Mouse (Mus musculus) layer of hippocampus, adult 9-11 months (tissue): ENCODE measurements around the gene Olfr1222.
"Not testable (repeated sequence)": the region's sequence is repeated elsewhere in the genome, so short reads cannot be mapped to it uniquely, and the experiment has no call there.

Source experiments
- DNase-seq: peaks from one replicate; pipeline ENCODE4 v3.0.0; 2022

The Olfr1222 gene

DNA sequence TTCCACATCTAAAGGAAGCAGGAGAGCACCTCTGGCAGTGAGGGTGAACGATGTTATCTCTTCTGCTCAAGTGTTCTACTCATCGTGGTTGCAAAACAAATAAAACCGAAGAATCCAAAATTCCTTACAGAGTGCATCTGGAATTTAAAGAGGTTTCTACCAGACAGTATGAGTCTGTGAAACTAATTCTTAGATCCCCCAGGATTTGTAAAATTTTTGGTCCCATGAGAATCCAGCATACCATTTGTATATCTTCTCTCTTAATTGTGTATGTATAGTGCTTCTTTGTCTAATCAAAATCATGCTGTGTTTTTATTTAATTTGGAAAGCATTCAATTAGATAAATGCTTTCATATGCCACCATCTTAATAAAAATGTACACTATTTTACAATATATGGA is at the start of gene Olfr1222:
Gene Olfr1222, minus strand, starts transcription at position 101 of the 400 bp plus-strand sequence.
- DNase-seq, result no peak

- DNase-seq, result no peak
Measured at GRCm38 (mm10) chr2:89174569-89174968, 41.7 kb upstream of the Olfr1222 start, which contains the start of gene Olfr1225. Gene Olfr1225 (minus strand): TSS chr2:89174669.

DNA sequence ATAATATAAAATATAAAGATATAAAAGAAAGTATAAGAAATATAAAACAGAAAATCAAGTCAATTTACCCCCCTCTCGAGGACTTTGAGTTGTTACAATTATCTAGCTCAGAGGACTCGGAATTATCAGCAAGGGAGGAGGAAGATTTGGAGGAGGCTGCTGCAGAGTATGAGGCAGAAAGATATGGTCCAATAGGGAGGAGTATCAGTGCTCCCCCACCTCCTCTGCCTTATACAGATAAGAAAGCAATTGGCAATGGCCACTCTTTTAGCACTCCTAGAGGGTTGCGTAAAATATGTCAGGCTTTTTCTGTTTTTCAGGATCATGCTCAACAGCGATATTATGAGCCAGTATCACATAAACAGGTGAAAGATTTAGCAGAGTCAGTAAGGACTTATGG is 31.9 kb upstream of the Olfr1222 start:
- DNase-seq, result not testable (repeated sequence)

GRCm38 (mm10) chr2:89163991-89164390 is 31.1 kb upstream of the Olfr1222 start, which contains the start of gene Olfr1224-ps1:
Gene Olfr1224-ps1 (minus strand): TSS chr2:89164091.
- DNase-seq, result not testable (repeated sequence)

GRCm38 (mm10) chr2:89151460-89151859 is 18.6 kb upstream of the Olfr1222 start, which contains the start of gene Olfr1223:
Gene Olfr1223 (minus strand): TSS chr2:89151560.
- DNase-seq, result no peak

- no peak for DNase-seq
Measured at GRCm38 (mm10) chr2:89117183-89117582, 15.7 kb downstream of the Olfr1222 start, which contains the start of gene Olfr1221. Gene Olfr1221 (minus strand): TSS chr2:89117283.

DNA sequence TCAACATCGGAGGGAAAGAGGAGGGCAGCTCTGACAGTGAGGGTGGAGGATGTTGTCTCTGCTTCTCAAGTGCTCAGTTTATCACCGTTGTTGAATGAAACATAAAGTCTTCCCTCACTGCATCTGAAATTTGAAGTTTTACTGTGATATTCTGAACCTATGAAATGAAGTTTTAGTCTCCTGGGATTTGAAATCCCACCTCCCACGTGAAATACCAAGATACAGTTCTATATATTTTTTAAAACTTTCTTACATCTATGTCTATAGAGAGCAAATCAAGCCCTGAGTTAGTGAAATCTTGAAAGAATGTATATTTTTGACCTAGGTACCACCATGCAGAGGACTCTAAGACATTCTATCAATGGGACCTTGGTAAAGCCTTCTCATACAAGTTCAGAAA is 26.1 kb downstream of the Olfr1222 start, which contains the start of gene Olfr1220:
Gene Olfr1220, minus strand, starts transcription at position 101 of the 400 bp plus-strand sequence.
- DNase-seq, result no peak

DNA sequence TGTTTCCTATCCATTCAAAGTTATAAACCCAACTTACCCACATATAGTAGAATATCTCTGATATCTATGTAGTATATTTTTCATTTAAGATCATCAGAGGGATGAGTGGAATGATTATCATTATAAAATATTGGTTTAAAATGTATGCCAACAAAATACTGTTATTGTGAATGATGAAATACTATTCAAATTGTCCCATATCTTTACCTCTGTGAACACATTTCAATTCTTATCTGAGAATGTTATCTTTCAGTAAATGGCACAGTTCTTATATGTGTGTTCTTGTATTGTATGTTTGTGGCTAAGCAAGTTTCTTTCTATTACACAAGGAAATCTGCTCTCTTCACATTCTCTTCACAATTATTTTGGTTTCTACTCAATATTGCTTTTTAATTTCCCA is 27.2 kb downstream of the Olfr1222 start:
- no peak for DNase-seq

- no peak for DNase-seq
Measured at GRCm38 (mm10) chr2:89093848-89094247, 39.0 kb downstream of the Olfr1222 start.

- DNase-seq, result no peak
Measured at GRCm38 (mm10) chr2:89083413-89083812, 49.4 kb downstream of the Olfr1222 start, which contains the start of gene Olfr1219. Gene Olfr1219 (minus strand): TSS chr2:89083513.

DNA sequence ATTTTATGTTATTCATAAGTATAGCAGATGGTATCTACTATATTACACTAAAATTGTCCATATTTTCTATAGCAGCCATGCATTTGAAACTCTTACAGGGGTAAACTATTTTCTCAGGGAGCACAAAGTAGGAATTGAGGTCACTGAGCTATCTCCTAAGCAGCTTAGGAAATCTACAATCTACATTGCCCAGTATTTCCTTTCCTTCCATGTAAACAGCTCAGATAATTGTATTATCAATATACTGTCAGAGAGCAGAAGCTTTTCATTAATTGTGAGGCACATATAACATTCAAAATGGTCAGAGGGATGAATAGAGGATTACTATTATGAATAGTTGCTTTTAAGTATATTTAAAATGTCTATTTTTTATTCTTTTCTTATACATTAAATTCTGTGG is 51.4 kb downstream of the Olfr1222 start:
- no peak for DNase-seq
